Mouse (Mus musculus) forebrain, embryonic 16.5 days (tissue): ENCODE measurements around the gene Gm20388. TPM values are rescaled to one million over a fixed set of nuclear protein-coding genes. Genes with fewer than 3 reads are reported as not detected.
"Not testable (repeated sequence)": the region's sequence is repeated elsewhere in the genome, so short reads cannot be mapped to it uniquely, and the experiment has no call there.

Source experiments
- ATAC-seq: fragments of 200-750 bp; cut with Nextera tagmentation; 2 replicates; pipeline ENCODE4 v1.8.0; 2017; ENCODE audit warnings: mild to moderate bottlenecking, moderate library complexity
- H3K27ac ChIP-seq: fragments of 300-500 bp; sonication (generic); 2 replicates; pipeline ENCODE4 v1.5.1; 2014; ENCODE audit warnings: low read length, control low read depth
- H3K27me3 ChIP-seq: fragments of 300-500 bp; sonication (generic); replicated peaks from 2 replicates; pipeline ENCODE4 v1.6.1; 2014; ENCODE audit warnings: low read length; ENCODE audit not compliant: control insufficient read depth, insufficient read depth
- H3K36me3 ChIP-seq: fragments of 300-500 bp; sonication (generic); 2 replicates; pipeline ENCODE4 v1.6.1; 2014; ENCODE audit not compliant: control insufficient read depth, insufficient read depth
- H3K4me1 ChIP-seq: fragments of 300-500 bp; sonication (generic); replicated peaks from 2 replicates; pipeline ENCODE4 v1.6.1; 2014; ENCODE audit warnings: low read length; ENCODE audit not compliant: control insufficient read depth, insufficient read depth
- H3K4me2 ChIP-seq: fragments of 300-500 bp; sonication (generic); 2 replicates; pipeline ENCODE4 v1.6.1; 2014; ENCODE audit warnings: mild to moderate bottlenecking, low read length, control low read depth
- H3K4me3 ChIP-seq: fragments of 300-500 bp; sonication (generic); replicated peaks from 2 replicates; pipeline ENCODE4 v1.5.1; 2014; ENCODE audit warnings: mild to moderate bottlenecking, low read length, control low read depth
- H3K9ac ChIP-seq: fragments of 300-500 bp; sonication (generic); replicated peaks from 2 replicates; pipeline ENCODE4 v1.6.1; 2014; ENCODE audit warnings: low read depth, low read length, control low read depth
- H3K9me3 ChIP-seq: fragments of 300-500 bp; sonication (generic); 2 replicates; pipeline ENCODE4 v1.6.1; 2016; ENCODE audit warnings: low read length; ENCODE audit not compliant: control insufficient read depth
- WGBS: fragments of 180-500 bp; shearing (Covaris S2); extraction: QIAGEN DNeasy Blood & Tissue Kit; methylation state at CpG from one replicate; pipeline ENCODE4 v1.1.7; 2014; 5-methylcytosine and 5-hydroxymethylcytosine counted together
- polyA plus RNA-seq: library from polyadenylated mRNA; unstranded; fragments of >200 nt; fragmentation: Nextera tagmentation; extraction: Ambion mirVana; gene quantifications from 2 replicates; pipeline ENCODE4 v1.2.1, GENCODE M21; 2015

Gm20388 gene
- polyA plus RNA-seq, 1 experiment from 2014 or later: 4.7 TPM

- Histone ChIP-seq H3K36me3 (no peaks in the 10 kb centered on the region), H3K4me3 (no peak within 1 kb of the TSS), H3K4me1 (no peaks in the 10 kb centered on the region), H3K27me3 (no peaks in the 10 kb centered on the region), H3K27ac (no peak within 1 kb of the TSS), H3K9me3 (no peaks in the 10 kb centered on the region), H3K9ac (no peak within 1 kb of the TSS), H3K4me2 (peak within 1 kb of the TSS; percentile 16; the same call in 1 of the 2 replicates)
- ATAC-seq: no peak
- WGBS: 34% methylated on average over 13 of the region's 13 CpGs
These were observed 3247.3 kb downstream of the Gm20388 start, which contains the start of gene Sult5a1 for GRCm38 (mm10) chr8:123157888-123158465. Sult5a1 (minus strand) TSS chr8:123158315.

GRCm38 (mm10) chr8:123181391-123181790 lies 3270.8 kb downstream of the Gm20388 start:
- no peak overlapping the region for H3K4me3 ChIP-seq
- no peaks in the 10 kb centered on the region for H3K36me3 ChIP-seq
- no peaks in the 10 kb centered on the region for H3K4me1 ChIP-seq
- H3K9ac ChIP-seq: no peak overlapping the region
- no peak overlapping the region for H3K27ac ChIP-seq
- ATAC-seq: no peak
- WGBS: 87% methylated on average over 3 of the region's 3 CpGs
- no peaks in the 10 kb centered on the region for H3K27me3 ChIP-seq
- peaks cover 3% of the 10 kb centered on the region; the same call in 1 of the 2 replicates for H3K9me3 ChIP-seq
- H3K4me2 ChIP-seq: no peak overlapping the region

GRCm38 (mm10) chr8:123185566-123186409 lies 3275.1 kb downstream of the Gm20388 start, which contains the start of gene Dpep1:
Dpep1 (plus strand) TSS chr8:123186242.
- WGBS: 60% methylated on average over 19 of the region's 19 CpGs
- ATAC-seq: no peak
- Histone ChIP-seq H3K36me3 (no peaks in the 10 kb centered on the region), H3K9me3 (no peaks in the 10 kb centered on the region), H3K27ac (no peak within 1 kb of the TSS), H3K27me3 (no peaks in the 10 kb centered on the region), H3K4me3 (no peak within 1 kb of the TSS), H3K4me2 (no peak within 1 kb of the TSS), H3K4me1 (no peaks in the 10 kb centered on the region), H3K9ac (no peak within 1 kb of the TSS)

DNA sequence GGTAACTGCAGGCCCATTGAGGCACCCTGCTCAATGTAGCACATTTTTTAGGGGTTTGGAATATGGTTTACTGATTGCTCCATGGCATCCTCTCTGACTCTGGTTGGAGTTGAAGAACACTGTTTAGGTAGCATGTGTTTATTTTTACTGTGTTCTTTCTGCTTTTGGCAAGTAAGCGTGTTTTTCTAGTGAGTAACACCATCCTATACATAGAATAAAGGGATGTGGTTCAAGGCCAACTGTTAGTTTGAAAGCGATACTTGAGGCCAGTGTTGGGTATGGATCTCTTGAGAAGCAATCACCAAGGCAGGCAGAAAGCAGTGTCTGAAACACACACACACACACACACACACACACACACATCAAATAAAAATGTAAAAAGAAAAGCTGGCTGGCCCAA lies 3277.4 kb downstream of the Gm20388 start:
- Histone ChIP-seq H3K9me3 (no peaks in the 10 kb centered on the region), H3K4me1 (no peaks in the 10 kb centered on the region), H3K9ac (no peak overlapping the region), H3K4me2 (no peak overlapping the region), H3K4me3 (no peak overlapping the region), H3K27ac (no peak overlapping the region), H3K36me3 (no peaks in the 10 kb centered on the region), H3K27me3 (no peaks in the 10 kb centered on the region)
- WGBS: 84% methylated on average over 2 of the region's 2 CpGs
- ATAC-seq: no peak

DNA sequence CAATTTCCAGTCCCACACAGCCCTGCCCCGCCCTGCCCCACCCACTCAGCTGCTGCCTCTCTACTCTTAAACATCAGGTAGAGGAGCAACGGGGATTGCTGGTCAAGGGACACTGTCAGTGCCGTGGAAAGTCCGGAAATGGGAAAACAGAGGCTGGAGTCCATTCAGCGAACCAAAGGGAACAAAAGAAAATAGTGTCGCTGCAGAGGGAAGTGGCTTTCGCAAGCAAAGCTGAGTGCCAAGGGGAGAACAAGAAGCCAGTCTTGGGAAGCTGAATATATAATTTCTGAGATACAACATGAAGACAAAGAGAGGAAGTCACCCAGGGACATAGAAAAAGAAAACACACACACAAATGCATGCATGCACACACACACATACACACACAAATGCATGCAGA lies 3278.2 kb downstream of the Gm20388 start:
- no peak overlapping the region for H3K27ac ChIP-seq
- WGBS: 80% methylated on average over 7 of the region's 7 CpGs
- H3K4me3 ChIP-seq: no peak overlapping the region
- H3K4me2 ChIP-seq: no peak overlapping the region
- no peaks in the 10 kb centered on the region for H3K36me3 ChIP-seq
- no peaks in the 10 kb centered on the region for H3K9me3 ChIP-seq
- no peaks in the 10 kb centered on the region for H3K27me3 ChIP-seq
- H3K4me1 ChIP-seq: no peaks in the 10 kb centered on the region
- ATAC-seq: no peak
- no peak overlapping the region for H3K9ac ChIP-seq

GRCm38 (mm10) chr8:123190678-123191077 lies 3280.0 kb downstream of the Gm20388 start:
- H3K27me3 ChIP-seq: no peaks in the 10 kb centered on the region
- H3K36me3 ChIP-seq: no peaks in the 10 kb centered on the region
- ATAC-seq: no peak; the same call in 1 of the 2 replicates
- no peaks in the 10 kb centered on the region for H3K9me3 ChIP-seq
- H3K9ac ChIP-seq: no peak overlapping the region
- 1% methylated on average over 9 of the region's 9 CpGs for WGBS
- no peak overlapping the region for H3K4me2 ChIP-seq
- H3K4me1 ChIP-seq: no peaks in the 10 kb centered on the region
- H3K4me3 ChIP-seq: no peak overlapping the region
- no peak overlapping the region for H3K27ac ChIP-seq

GRCm38 (mm10) chr8:123191908-123192307 lies 3281.3 kb downstream of the Gm20388 start:
- no peak for ATAC-seq
- no peak overlapping the region for H3K4me3 ChIP-seq

DNA sequence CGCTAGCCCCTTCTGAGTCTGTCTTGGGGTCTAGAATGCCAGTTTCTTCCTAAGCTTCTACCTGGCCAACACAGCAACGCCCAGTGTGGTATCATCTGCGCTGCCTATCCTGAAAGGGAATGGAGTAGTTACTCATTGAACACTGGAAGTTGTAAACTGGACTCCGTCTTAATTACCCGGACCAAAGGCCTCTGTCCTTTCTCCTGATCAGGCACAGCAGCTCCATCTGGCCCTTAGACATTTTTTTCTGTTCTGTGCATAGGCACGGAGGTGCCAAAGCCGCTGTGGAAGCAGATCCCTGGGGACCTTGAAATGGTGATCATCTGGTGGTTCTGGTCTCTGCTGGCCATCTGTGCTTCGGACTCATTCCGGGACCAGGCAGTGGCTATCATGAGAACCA lies 3283.1 kb downstream of the Gm20388 start:
- no peaks in the 10 kb centered on the region for H3K9me3 ChIP-seq
- H3K27me3 ChIP-seq: no peaks in the 10 kb centered on the region
- H3K9ac ChIP-seq: no peak overlapping the region
- WGBS: 89% methylated on average over 9 of the region's 9 CpGs
- H3K27ac ChIP-seq: no peak overlapping the region
- H3K4me2 ChIP-seq: no peak overlapping the region
- no peak overlapping the region for H3K4me3 ChIP-seq
- no peak for ATAC-seq
- no peaks in the 10 kb centered on the region for H3K36me3 ChIP-seq
- no peaks in the 10 kb centered on the region for H3K4me1 ChIP-seq

More at GRCm38 (mm10) chr8:123191908-123192307, 3281.3 kb downstream of the Gm20388 start:
- Histone ChIP-seq H3K27ac (no peak overlapping the region), H3K9me3 (no peaks in the 10 kb centered on the region), H3K4me1 (no peaks in the 10 kb centered on the region), H3K27me3 (no peaks in the 10 kb centered on the region), H3K9ac (no peak overlapping the region), H3K36me3 (no peaks in the 10 kb centered on the region), H3K4me2 (no peak overlapping the region)
- WGBS: 55% methylated on average over 8 of the region's 8 CpGs

DNA sequence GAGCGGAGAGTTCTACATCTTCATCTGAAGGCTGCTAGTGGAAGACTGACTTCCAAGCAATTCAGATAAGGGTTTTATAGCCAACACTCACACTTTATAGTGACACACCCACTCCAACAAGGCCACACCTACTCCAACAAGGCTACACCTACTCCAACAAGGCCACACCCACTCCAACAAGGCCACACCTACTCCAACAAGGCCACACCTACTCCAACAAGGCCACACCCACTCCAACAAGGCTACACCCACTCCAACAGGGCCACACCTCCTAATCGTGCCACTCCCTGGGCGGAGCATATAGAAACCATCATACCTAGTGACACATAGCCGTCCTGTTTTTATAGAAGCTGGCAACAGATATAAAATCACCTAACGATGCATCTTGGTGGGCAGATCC lies 3286.4 kb downstream of the Gm20388 start:
- not testable (repeated sequence) for H3K9me3 ChIP-seq, H3K9ac ChIP-seq, H3K4me2 ChIP-seq, H3K4me3 ChIP-seq, H3K4me1 ChIP-seq, H3K36me3 ChIP-seq, H3K27me3 ChIP-seq, ATAC-seq, H3K27ac ChIP-seq
- 80% methylated on average over 5 of the region's 5 CpGs for WGBS
